Mouse (Mus musculus): ENCODE measurements around the gene Mak. TPM values are rescaled to one million over a fixed set of nuclear protein-coding genes. Genes with fewer than 3 reads are reported as not detected.

Gene Mak
- polyA plus RNA-seq, 1 experiment from 2014 or later, result 1.2 TPM

GRCm38 (mm10) chr13:41021607-41022006 is 57.9 kb downstream of the Mak start:
- Histone ChIP-seq H3K36me3 (ENCODE audit: inconsistent target) (peaks cover 39% of the 10 kb centered on the region), H3K27ac (no peak overlapping the region), H3K79me2 (ENCODE audit: inconsistent target) (peaks cover 43% of the 10 kb centered on the region), H3K4me3 (ENCODE audit: inconsistent target) (no peak overlapping the region)
- WGBS (ENCODE audit: missing documents), result 91% methylated on average over 6 of the region's 6 CpGs

- WGBS (ENCODE audit: missing documents), result 94% methylated on average over 7 of the region's 7 CpGs
- peaks cover 39% of the 10 kb centered on the region for H3K36me3 ChIP-seq (ENCODE audit: inconsistent target)
- H3K27ac ChIP-seq, result no peak overlapping the region
- H3K4me3 ChIP-seq (ENCODE audit: inconsistent target), result no peak overlapping the region
- peaks cover 47% of the 10 kb centered on the region for H3K79me2 ChIP-seq (ENCODE audit: inconsistent target)
Observed at GRCm38 (mm10) chr13:41020494-41020893, 59.0 kb downstream of the Mak start.

GRCm38 (mm10) chr13:41018756-41019591 is 60.5 kb downstream of the Mak start:
- H3K79me2 ChIP-seq (ENCODE audit: inconsistent target), result peaks cover 47% of the 10 kb centered on the region
- H3K36me3 ChIP-seq (ENCODE audit: inconsistent target), result peaks cover 39% of the 10 kb centered on the region
- WGBS (ENCODE audit: missing documents), result 79% methylated on average over 12 of the region's 13 CpGs
- no peak overlapping the region for H3K4me3 ChIP-seq (ENCODE audit: inconsistent target)
- no peak overlapping the region for H3K27ac ChIP-seq

- no peak overlapping the region for H3K27ac ChIP-seq
Observed at GRCm38 (mm10) chr13:41018236-41018635, 61.3 kb downstream of the Mak start.

GRCm38 (mm10) chr13:41017832-41018231 is 61.7 kb downstream of the Mak start:
- Histone ChIP-seq H3K4me3 (ENCODE audit: inconsistent target) (no peak overlapping the region), H3K27ac (no peak overlapping the region), H3K36me3 (ENCODE audit: inconsistent target) (peaks cover 34% of the 10 kb centered on the region), H3K79me2 (ENCODE audit: inconsistent target) (peaks cover 47% of the 10 kb centered on the region)
- WGBS (ENCODE audit: missing documents), result 94% methylated on average over 3 of the region's 4 CpGs

More at GRCm38 (mm10) chr13:41018236-41018635, 61.3 kb downstream of the Mak start:
- peaks cover 47% of the 10 kb centered on the region for H3K79me2 ChIP-seq (ENCODE audit: inconsistent target)
- no peak overlapping the region for H3K4me3 ChIP-seq (ENCODE audit: inconsistent target)
- peaks cover 34% of the 10 kb centered on the region for H3K36me3 ChIP-seq (ENCODE audit: inconsistent target)
- WGBS (ENCODE audit: missing documents), result 92% methylated on average over 9 of the region's 9 CpGs

- WGBS (ENCODE audit: missing documents), result 49% methylated on average over 12 of the region's 12 CpGs
- Histone ChIP-seq H3K4me3 (ENCODE audit: inconsistent target) (peak overlapping the region; percentile 83), H3K36me3 (ENCODE audit: inconsistent target) (peaks cover 34% of the 10 kb centered on the region), H3K79me2 (ENCODE audit: inconsistent target) (peaks cover 47% of the 10 kb centered on the region), H3K27ac (peak overlapping the region; percentile 80)
Observed at GRCm38 (mm10) chr13:41016797-41017405, 62.6 kb downstream of the Mak start.

GRCm38 (mm10) chr13:41015829-41016634 is 63.5 kb downstream of the Mak start, which contains the start of gene Tmem14c:
Gene Tmem14c (plus strand): TSS chr13:41016292.
- H3K27ac ChIP-seq, result peak within 1 kb of the TSS; percentile 80
- WGBS (ENCODE audit: missing documents), result under 1% methylated on average over 40 of the region's 43 CpGs
- H3K4me3 ChIP-seq (ENCODE audit: inconsistent target), result peak within 1 kb of the TSS; percentile 83
- peaks cover 46% of the 10 kb centered on the region for H3K79me2 ChIP-seq (ENCODE audit: inconsistent target)
- peaks cover 33% of the 10 kb centered on the region for H3K36me3 ChIP-seq (ENCODE audit: inconsistent target)

- no peak overlapping the region for H3K4me3 ChIP-seq (ENCODE audit: inconsistent target)
- WGBS (ENCODE audit: missing documents), result 88% methylated on average over 8 of the region's 8 CpGs
- H3K36me3 ChIP-seq (ENCODE audit: inconsistent target), result peaks cover 74% of the 10 kb centered on the region
- H3K79me2 ChIP-seq (ENCODE audit: inconsistent target), result peaks cover 28% of the 10 kb centered on the region
- H3K27ac ChIP-seq, result no peak overlapping the region
Observed at GRCm38 (mm10) chr13:41008946-41009345, 70.6 kb downstream of the Mak start.

GRCm38 (mm10) chr13:41008271-41008670 is 71.2 kb downstream of the Mak start:
- H3K79me2 ChIP-seq (ENCODE audit: inconsistent target), result peaks cover 35% of the 10 kb centered on the region
- peaks cover 72% of the 10 kb centered on the region for H3K36me3 ChIP-seq (ENCODE audit: inconsistent target)
- H3K4me3 ChIP-seq (ENCODE audit: inconsistent target), result no peak overlapping the region
- no peak overlapping the region for H3K27ac ChIP-seq
- 93% methylated on average over 10 of the region's 10 CpGs for WGBS (ENCODE audit: missing documents)

GRCm38 (mm10) chr13:41006244-41006643 is 73.3 kb downstream of the Mak start:
- Histone ChIP-seq H3K4me3 (ENCODE audit: inconsistent target) (no peak overlapping the region), H3K79me2 (ENCODE audit: inconsistent target) (peaks cover 55% of the 10 kb centered on the region), H3K27ac (no peak overlapping the region), H3K36me3 (ENCODE audit: inconsistent target) (peaks cover 54% of the 10 kb centered on the region)
- 92% methylated on average over 4 of the region's 4 CpGs for WGBS (ENCODE audit: missing documents)

- H3K27ac ChIP-seq, result no peak overlapping the region
- whole genome bisulfite sequencing (ENCODE audit: missing documents), result 64% methylated on average over 4 of the region's 5 CpGs
- peaks cover 56% of the 10 kb centered on the region for H3K79me2 ChIP-seq (ENCODE audit: inconsistent target)
- H3K36me3 ChIP-seq (ENCODE audit: inconsistent target), result peaks cover 17% of the 10 kb centered on the region
- H3K4me3 ChIP-seq (ENCODE audit: inconsistent target), result peak overlapping the region; percentile 91
Observed at GRCm38 (mm10) chr13:41002001-41002400, 77.5 kb downstream of the Mak start.

- peaks cover 9% of the 10 kb centered on the region for H3K36me3 ChIP-seq (ENCODE audit: inconsistent target)
- peak within 1 kb of the TSS; percentile 91 for H3K4me3 ChIP-seq (ENCODE audit: inconsistent target)
- peaks cover 49% of the 10 kb centered on the region for H3K79me2 ChIP-seq (ENCODE audit: inconsistent target)
- peak within 1 kb of the TSS; percentile 96 for H3K27ac ChIP-seq
- 2% methylated on average over 58 of the region's 58 CpGs for WGBS (ENCODE audit: missing documents)
Observed at GRCm38 (mm10) chr13:41000926-41001639, 78.4 kb downstream of the Mak start, which contains the start of gene Pak1ip1. Gene Pak1ip1 (plus strand): TSS chr13:41001023.

- under 1% methylated on average over 25 of the region's 25 CpGs for WGBS (ENCODE audit: missing documents)
- peaks cover 1% of the 10 kb centered on the region; the same call in 1 of the 2 replicates for H3K36me3 ChIP-seq (ENCODE audit: inconsistent target)
- H3K4me3 ChIP-seq (ENCODE audit: inconsistent target), result peak overlapping the region; percentile 91
Observed at GRCm38 (mm10) chr13:41000140-41000925, 79.2 kb downstream of the Mak start.

More at GRCm38 (mm10) chr13:41000140-41000925, 79.2 kb downstream of the Mak start:
- H3K27ac ChIP-seq, result peak overlapping the region; percentile 96
- H3K79me2 ChIP-seq (ENCODE audit: inconsistent target), result peaks cover 42% of the 10 kb centered on the region

All from macrophage (primary cell).